Mouse (Mus musculus) kidney, adult 11 months (tissue): Measurements from ENCODE around the gene Rapgefl1.

Source experiments
- DNase-seq: peaks from one replicate; pipeline ENCODE4 v3.0.0; 2022

Gene Rapgefl1

DNA sequence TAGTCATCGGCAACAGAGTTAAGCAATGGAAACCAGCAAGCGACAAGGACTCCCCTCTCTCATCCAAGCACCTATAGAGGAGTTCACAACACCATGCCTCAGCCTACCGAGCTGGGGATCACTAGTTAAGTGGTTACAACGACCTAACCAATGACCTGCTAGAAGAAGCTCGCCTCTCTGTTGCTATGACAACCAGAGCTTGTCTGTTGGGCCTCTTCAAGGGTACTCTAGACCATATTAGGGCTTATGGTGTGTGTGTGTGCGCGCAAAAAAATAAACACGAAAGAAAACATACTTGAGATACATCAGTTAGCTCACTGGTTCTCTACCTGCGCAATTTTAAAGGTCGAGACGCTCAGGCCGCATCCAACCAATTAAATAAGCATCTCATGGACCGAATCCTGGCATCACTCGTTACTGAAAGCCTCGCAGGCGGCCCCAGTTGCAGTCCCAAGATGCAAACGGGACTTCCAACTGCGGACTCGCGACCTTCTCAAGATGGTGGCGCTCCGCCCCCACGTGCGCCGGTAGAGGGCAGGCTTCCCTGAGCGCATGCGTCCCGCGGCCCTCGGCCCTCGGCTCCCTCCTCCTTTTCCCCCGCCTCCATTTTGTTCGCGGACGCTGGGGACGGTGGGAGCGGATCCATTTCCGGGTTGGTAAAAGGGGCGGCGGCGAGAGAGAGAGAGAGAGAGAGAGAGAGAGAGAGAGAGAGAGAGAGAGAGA is 26.6 kb downstream of the Rapgefl1 start, which contains the start of gene Wipf2:
Gene Wipf2, plus strand, starts transcription at position 611 of the 723 bp plus-strand sequence.
- DNase-seq, result peak; percentile 93

DNA sequence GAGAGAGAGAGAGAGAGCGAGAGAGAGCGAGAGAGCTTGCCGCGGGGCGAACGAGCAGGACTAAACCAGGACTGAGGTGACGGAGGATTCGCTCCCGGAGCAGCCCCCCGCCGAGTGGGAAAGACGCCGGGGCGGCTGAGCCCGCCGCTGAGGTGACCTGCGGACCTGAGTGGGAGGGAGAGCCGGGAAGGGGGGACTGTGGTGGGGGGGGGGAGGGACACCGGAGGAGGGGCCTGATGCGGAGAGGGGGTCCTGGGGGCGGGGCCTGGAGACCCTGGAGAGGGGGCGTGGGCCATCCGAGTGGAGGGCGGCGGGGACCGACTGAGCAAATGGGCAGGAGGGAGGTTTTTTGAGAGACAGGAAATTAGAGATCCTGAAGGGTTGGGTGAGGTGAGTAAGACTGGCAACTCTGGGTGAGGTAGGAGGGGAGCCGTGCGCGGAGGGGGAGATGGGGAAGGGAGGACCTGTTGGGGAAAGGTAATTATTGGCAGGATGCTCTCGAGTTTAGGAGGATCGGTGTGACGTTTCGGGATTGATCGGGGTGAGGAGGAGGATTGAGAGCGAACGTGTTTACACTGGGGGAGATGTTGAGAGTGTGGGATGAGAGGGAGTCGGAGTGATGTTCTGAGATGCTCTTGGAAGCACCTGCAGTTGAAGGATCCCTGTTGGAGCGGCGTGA is 27.3 kb downstream of the Rapgefl1 start:
- DNase-seq, result no peak

DNA sequence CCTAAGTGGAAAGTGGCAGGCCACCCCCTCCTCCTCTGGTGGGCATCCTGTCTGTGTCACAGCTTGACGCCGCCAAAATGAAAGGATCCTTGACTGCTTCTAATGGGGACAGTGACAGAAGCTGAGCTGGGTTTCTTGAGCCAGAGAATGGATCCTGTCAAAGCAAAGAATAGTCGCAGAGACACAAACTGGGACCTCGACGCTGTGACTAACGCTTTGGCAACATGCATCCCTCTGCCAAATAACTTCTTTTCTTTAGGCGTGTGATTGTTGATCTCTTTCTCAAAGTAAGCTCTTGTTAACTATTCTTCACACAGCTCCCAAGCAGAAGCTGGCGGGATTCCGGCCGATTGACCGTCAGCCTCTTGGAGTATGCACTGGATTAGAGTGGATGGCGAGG is 30.7 kb downstream of the Rapgefl1 start:
- DNase-seq, result no peak

DNA sequence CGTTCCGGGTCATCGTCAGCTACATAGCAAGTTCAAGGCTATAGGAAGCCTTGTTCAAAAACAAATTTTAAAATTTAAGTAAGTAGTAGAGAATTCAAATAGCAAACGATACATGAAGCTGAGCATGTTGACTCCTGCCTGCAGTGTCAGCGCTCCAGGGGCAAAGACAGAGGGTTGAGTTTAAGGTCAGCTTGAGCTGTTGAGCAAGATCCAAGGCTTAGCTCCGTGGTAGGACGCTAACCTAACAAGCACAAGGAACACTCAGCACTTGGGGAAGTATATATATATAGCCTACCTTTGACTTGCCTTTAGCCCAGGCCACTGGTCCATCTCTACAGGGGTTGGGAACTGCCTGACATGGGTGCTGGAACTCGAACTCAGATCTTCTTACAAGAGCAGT is 33.3 kb downstream of the Rapgefl1 start:
- DNase-seq, result no peak

DNA sequence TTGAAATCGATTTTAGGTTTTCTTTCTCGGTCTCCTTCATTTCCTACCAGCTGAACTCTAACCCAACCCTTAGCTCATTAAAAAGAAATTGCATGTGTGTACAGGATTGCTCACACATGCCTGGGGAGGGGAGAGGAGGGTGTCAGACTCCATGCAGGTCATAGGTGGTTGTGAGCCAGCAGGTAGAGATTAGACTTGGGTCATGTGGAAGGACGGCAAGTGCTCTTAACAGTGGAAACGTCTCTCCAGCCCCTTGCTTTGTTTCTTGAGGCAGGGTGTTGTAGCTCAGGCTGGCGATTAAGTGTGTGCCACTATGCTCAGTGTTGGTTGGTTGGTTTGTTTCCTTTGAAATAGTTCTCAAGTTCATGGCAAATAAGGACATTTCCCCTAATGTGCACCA is 34.2 kb downstream of the Rapgefl1 start:
- DNase-seq, result no peak

DNA sequence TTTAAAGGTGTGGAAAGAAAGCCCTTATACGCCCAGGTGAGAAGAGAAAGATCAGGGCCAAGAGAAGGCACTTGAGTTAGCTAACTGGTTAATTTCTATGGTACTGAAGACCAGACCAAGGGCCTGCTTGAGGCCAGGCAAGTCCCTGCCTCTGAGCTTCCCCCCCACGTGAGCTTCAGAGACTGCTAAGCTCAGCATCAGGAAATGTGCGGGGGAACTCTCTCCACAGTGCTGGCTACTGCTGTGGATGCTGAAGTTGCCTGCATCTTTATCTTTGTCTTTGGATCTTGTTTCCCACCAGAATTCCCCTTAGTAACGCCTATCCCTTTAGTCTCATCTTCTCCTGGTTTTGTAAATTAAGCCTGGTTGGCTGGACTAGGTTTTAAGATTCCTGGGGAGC is 34.8 kb downstream of the Rapgefl1 start:
- DNase-seq, result no peak

DNA sequence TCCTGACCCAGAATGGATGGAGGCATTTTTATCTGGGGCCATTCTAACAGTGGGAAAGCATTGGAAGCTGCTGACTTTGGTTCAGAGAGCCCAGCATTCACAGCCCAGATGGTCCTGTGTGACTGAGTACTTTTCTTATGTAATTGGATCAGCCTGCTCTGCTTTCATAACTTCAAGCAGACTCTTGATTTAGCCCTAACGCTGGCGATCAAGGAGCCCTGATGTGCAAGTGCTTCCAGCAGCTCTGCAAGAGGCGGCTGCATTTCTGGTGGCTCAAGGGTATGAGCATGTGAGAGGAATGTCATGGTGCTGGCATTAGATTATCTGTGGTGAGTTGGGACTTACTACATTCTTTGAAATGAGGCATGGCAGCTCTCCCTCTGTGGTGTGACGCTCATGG is 35.5 kb downstream of the Rapgefl1 start:
- no peak for DNase-seq

DNA sequence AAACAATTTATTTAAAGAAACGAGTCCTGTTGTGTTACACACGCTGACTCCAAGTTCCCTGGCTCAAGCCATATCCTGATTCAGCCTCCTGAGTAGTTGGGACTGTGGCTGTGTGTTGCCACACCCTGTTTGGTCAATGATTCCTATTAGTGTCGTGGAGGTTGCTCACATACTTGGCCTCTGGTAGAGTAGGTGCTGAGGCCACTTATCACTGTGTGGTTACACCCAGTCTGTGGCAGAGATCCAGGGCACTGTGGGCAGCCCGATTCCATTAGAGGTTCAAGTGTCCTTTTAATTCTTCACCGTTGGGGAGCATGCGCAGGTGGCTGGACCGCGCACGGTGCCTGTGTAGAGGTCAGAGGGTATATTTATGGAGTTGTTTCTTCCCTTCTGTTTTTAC is 37.3 kb downstream of the Rapgefl1 start:
- DNase-seq, result no peak

DNA sequence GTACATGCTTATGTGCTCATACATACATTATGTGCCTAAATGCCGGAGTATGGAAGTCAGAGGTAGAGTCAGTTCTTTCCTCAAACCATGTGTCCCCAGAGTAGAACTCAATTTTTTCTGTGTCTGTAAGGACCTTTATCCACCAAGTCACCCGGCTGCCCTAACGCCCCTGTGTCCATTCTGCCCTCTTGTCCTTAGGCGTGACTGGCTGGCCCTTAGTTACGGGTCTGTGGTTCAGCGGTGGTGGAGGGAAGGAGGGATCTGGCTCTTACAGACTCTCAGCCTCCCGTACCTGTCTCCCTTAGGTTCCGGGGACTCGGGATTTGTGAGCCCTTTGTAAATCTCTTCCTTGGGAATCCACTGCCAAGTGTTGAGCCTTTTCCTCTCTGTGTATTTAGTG is 40.4 kb downstream of the Rapgefl1 start:
- peak; percentile 60 for DNase-seq

DNA sequence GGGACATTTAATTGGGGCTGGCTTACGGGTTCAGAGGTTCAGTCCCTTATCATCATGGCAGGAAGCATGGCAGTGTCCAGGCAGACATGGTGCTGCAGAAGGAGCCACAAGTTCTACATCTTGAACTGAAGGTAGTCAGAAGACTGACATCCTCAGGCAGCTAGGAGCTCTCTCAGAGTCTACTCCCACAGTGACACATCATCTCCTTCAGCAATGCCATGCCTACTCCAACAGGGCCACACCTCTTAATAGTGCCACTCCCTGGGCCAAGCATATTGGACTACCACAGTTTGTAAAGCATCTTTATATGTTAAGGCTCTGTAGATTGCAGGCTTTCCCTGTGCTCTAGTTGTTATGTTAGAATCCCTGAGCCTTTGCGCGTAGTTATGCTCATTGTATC is 51.1 kb downstream of the Rapgefl1 start:
- DNase-seq, result no peak

DNA sequence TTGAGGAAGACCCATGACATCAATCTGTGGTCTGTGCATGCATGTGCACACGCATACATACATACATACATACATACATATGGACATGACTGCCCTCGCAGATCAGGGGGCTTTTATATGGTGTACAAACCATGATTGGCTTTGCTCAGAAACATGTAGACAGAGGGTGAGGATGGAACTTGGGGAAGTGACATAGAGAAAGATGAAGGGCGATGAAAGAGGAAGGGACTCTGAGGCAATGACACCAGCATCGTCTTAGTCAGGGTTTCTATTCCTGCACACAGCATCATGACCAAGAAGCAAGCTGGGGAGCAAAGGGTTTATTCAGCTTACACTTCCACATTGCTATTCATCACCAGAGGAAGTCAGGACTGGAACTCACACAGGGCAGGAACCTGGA is 52.5 kb downstream of the Rapgefl1 start:
- no peak for DNase-seq

DNA sequence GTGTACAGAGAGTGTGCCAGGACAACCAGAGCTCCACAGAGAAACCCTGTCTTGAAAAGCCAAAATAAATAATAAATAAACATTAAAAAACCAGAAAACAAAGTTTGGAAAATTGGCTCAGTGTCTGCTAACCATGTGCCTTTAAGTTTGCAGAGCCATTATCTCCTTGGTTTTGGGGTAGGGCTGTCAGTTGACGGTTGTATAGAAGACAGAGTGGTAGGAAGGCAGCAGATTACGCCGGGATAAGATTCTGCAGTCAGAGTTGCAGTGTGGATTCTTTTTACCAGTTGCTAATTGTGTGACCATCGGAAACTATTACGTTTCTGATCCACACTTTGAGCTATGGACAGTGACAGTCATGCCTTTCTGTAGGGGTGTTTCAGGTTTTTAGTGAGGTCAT is 53.4 kb downstream of the Rapgefl1 start:
- no peak for DNase-seq

DNA sequence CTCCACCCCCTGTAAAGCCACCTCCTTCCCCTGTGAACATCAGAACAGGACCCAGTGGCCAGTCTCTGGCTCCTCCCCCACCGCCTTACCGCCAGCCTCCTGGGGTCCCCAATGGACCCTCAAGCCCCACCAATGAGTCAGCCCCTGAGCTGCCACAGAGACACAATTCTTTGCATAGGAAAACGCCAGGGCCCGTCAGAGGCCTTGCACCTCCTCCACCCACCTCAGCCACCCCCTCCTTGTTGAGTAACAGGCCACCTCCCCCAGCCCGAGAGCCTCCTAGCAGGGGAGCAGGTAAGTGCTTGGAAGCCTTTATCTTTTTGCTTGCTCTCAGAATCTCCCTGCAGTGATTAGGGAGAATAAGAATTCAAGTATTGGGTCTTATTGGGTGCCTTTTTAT is 55.8 kb downstream of the Rapgefl1 start:
- DNase-seq, result no peak

DNA sequence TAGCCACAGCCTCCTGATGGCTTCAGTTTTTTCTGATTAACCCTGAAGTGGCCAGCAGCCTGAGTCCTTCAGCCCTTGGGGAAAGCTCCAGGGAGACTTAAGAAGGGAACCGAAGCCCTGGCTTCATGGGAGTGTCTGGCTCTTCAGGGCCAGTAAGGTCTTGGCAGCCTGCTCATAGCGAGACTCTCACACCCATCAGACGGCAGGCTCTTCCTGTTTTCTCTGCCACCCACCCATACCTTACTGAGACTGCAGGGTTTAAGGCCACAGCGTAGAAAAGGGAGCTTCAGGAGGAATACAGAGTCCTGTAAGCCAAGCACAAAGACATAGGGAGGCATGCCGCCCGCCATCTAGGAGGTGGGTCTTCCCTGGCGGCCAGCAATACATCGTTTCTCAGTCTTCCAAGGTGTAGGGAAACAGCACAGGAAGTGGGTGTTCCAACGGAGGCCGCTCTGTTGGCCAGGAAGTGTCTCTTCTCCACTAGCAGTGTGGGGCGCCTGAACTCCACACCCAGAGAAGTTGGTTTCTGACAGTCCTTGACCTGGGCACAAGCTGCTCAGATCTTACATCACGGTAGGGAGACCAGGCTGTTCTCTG is 64.0 kb downstream of the Rapgefl1 start:
- DNase-seq, result no peak

DNA sequence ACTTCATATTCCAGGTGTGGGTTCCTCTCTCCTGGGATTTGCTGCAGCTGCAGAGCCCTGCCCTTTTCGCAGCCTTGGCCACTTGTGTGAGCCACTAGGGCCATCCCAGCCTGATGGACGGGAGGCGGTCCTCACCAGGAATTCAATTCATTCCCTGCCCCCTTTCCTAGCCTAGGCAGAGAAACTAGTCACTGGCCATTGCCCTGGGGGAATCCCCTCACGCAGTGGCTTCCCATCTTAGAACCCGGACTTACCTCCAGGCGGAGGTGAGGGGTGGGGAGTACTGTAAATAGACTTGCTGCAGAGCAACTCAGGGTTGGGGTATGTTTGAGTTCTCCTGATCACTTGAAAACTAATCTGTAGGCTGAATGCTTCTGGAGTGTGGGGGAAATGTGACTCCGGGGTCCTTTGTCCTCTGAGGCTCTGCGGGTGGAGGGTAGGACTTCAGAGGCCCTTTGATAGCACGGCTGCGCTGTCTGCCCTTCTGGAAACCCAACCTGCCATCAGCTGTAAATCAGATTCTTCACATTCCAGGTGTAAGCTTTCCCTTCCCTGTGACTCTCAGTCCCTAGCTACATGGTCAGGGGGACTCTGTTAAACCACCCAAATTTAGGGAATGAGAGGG is 66.1 kb downstream of the Rapgefl1 start:
- no peak for DNase-seq
